Mouse (Mus musculus) CH12.LX (cell line): ENCODE measurements around the gene Tshz2. TPM values are rescaled to one million over a fixed set of nuclear protein-coding genes. Genes with fewer than 3 reads are reported as not detected.

Experiments used
- DNase-seq: peaks from one replicate; pipeline ENCODE4 v3.0.0-alpha.2; 2013; ENCODE audit errors: extremely low read depth
- H3K27ac ChIP-seq: 2 replicates; pipeline ENCODE4 v1.5.1; 2012; ENCODE audit warnings: low read depth, mild to moderate bottlenecking, control low read depth, moderate library complexity; ENCODE audit not compliant: insufficient read depth
- H3K27me3 ChIP-seq: replicated peaks from 2 replicates; pipeline ENCODE3; 2012; ENCODE audit warnings: inconsistent platforms
- H3K36me3 ChIP-seq, 2 experiments: replicated peaks in 1 of 2; 2 replicates each; pipeline versions ENCODE3 to v1.6.1; 2012; ENCODE audit warnings: inconsistent platforms in 1 of 2, low read length in 1 of 2, mild to moderate bottlenecking in 1 of 2, mixed read lengths in 1 of 2, moderate library complexity in 1 of 2; ENCODE audit not compliant: control insufficient read depth in 1 of 2, insufficient read depth in 1 of 2
- H3K4me1 ChIP-seq, 2 experiments: 2 replicates each; pipeline ENCODE4 v1.6.1; 2012; ENCODE audit warnings: inconsistent platforms in 1 of 2, moderate library complexity in 1 of 2; ENCODE audit not compliant: insufficient read depth in 2 of 2, control insufficient read depth in 1 of 2
- H3K4me2 ChIP-seq: 2 replicates; pipeline ENCODE4 v1.6.1; 2012; ENCODE audit warnings: low read depth, mild to moderate bottlenecking, control low read depth; ENCODE audit not compliant: poor library complexity, insufficient read depth, severe bottlenecking
- H3K4me3 ChIP-seq, 3 experiments: fragments of 150-350 bp in 1 of 3; sonication (generic) in 1 of 3; replicated peaks in 1 of 3; 2 replicates each; pipeline versions ENCODE3 to v1.5.1; 2011 to 2012; ENCODE audit warnings: low read depth in 2 of 3, low read length in 2 of 3, mild to moderate bottlenecking in 2 of 3, moderate library complexity in 2 of 3, control low read depth in 1 of 3, improper control_type of control experiment in 1 of 3, inconsistent platforms in 1 of 3, mixed read lengths in 1 of 3; ENCODE audit not compliant: poor library complexity in 1 of 3
- H3K79me2 ChIP-seq: replicated peaks from 2 replicates; pipeline ENCODE4 v1.6.1; 2012; ENCODE audit warnings: mild to moderate bottlenecking, moderate library complexity; ENCODE audit not compliant: control insufficient read depth, poor library complexity, insufficient read depth, severe bottlenecking; ENCODE audit errors: extremely low read depth
- H3K9ac ChIP-seq: 2 replicates; pipeline ENCODE4 v1.6.1; 2012; ENCODE audit warnings: low read depth, mild to moderate bottlenecking, control low read depth, moderate library complexity; ENCODE audit not compliant: insufficient read depth
- H3K9me3 ChIP-seq: replicated peaks from 2 replicates; pipeline ENCODE3; 2012; ENCODE audit warnings: low read length, inconsistent platforms, mixed read lengths
- BHLHE40 ChIP-seq: IDR thresholded peaks from 2 replicates; pipeline ENCODE4 v1.6.1; 2011; ENCODE audit warnings: mild to moderate bottlenecking, low read depth, low read length, improper control_type of control experiment
- CHD1 ChIP-seq: IDR thresholded peaks from 2 replicates; pipeline ENCODE4 v1.6.1; 2012; ENCODE audit warnings: low read depth, low read length, improper control_type of control experiment, inconsistent platforms
- E2F4 ChIP-seq: IDR thresholded peaks from 2 replicates; pipeline ENCODE4 v1.6.1; 2011; ENCODE audit warnings: low read depth, low read length, improper control_type of control experiment; ENCODE audit not compliant: insufficient replicate concordance
- ELF1 ChIP-seq: IDR thresholded peaks from 2 replicates; pipeline ENCODE4 v1.6.1; 2014; ENCODE audit warnings: low read depth, mild to moderate bottlenecking, inconsistent platforms, low read length, improper control_type of control experiment
- EP300 ChIP-seq: IDR thresholded peaks from 2 replicates; pipeline ENCODE4 v1.6.1; 2011; ENCODE audit warnings: low read length, improper control_type of control experiment
- GABPA ChIP-seq: IDR thresholded peaks from 2 replicates; pipeline ENCODE4 v1.6.1; 2012; ENCODE audit warnings: low read depth, low read length, improper control_type of control experiment, inconsistent platforms; ENCODE audit not compliant: insufficient replicate concordance
- HCFC1 ChIP-seq: IDR thresholded peaks from 2 replicates; pipeline ENCODE4 v1.6.1; 2012; ENCODE audit warnings: low read depth, mild to moderate bottlenecking, inconsistent platforms, low read length, improper control_type of control experiment
- IRF4 ChIP-seq: IDR thresholded peaks from 2 replicates; pipeline ENCODE4 v1.6.1; 2014; ENCODE audit warnings: low read depth, mild to moderate bottlenecking, inconsistent platforms, low read length, improper control_type of control experiment
- JUND ChIP-seq: conservative IDR thresholded peaks from 2 replicates; pipeline ENCODE4 v1.6.1; 2011; ENCODE audit warnings: low read depth, low read length, improper control_type of control experiment
- KAT2A ChIP-seq: IDR thresholded peaks from 2 replicates; pipeline ENCODE4 v1.6.1; 2012; ENCODE audit warnings: low read length, improper control_type of control experiment, inconsistent platforms; ENCODE audit not compliant: insufficient replicate concordance
- MAZ ChIP-seq: IDR thresholded peaks from 2 replicates; pipeline ENCODE4 v1.6.1; 2012; ENCODE audit warnings: low read depth, mild to moderate bottlenecking, inconsistent platforms, low read length, improper control_type of control experiment, moderate library complexity
- MYC ChIP-seq: IDR thresholded peaks from 2 replicates; pipeline ENCODE4 v1.6.1; 2011; ENCODE audit warnings: low read depth, mild to moderate bottlenecking, improper control_type of control experiment, low read length
- NELFE ChIP-seq: IDR thresholded peaks from 2 replicates; pipeline ENCODE4 v1.6.1; 2011; ENCODE audit warnings: low read depth, low read length, improper control_type of control experiment
- NRF1 ChIP-seq: IDR thresholded peaks from 2 replicates; pipeline ENCODE4 v1.6.1; 2014; ENCODE audit warnings: low read depth, mild to moderate bottlenecking, inconsistent platforms, low read length, improper control_type of control experiment, moderate library complexity
- PAX5 ChIP-seq: IDR thresholded peaks from 2 replicates; pipeline ENCODE4 v1.6.1; 2012; ENCODE audit warnings: low read length, inconsistent platforms, mixed read lengths
- RAD21 ChIP-seq: IDR thresholded peaks from 2 replicates; pipeline ENCODE4 v1.6.1; 2011; ENCODE audit warnings: low read depth, mild to moderate bottlenecking, low read length, improper control_type of control experiment, moderate library complexity
- RCOR1 ChIP-seq: conservative IDR thresholded peaks from 2 replicates; pipeline ENCODE4 v1.6.1; 2012; ENCODE audit warnings: low read depth, mild to moderate bottlenecking, inconsistent platforms, low read length, improper control_type of control experiment
- USF2 ChIP-seq: conservative IDR thresholded peaks from 2 replicates; pipeline ENCODE4 v1.6.1; 2011; ENCODE audit warnings: low read depth, low read length, improper control_type of control experiment
- ZNF384 ChIP-seq: IDR thresholded peaks from 2 replicates; pipeline ENCODE4 v1.6.1; 2012; ENCODE audit warnings: low read depth, low read length, improper control_type of control experiment, inconsistent platforms
- dilution Hi-C: fragments of 300-500 bp; cut with MboI; formaldehyde crosslinking; loops from 2 replicates; pipeline ENCODE4 v1.14.3; 2020; ENCODE audit warnings: low sequenced_read_pairs; ENCODE audit not compliant: extremely low pct_unique_long_range_greater_than_20kb, extremely low pct_ligation_motif_present
- in situ Hi-C: fragments of 300-500 bp; cut with MboI; formaldehyde crosslinking; loops from 3 replicates; pipeline ENCODE4 v1.14.3; 2019; ENCODE audit warnings: low sequenced_read_pairs, low pct_ligation_motif_present, low pct_unique_long_range_greater_than_20kb, mixed read lengths
- polyA plus RNA-seq: library from polyadenylated mRNA; unstranded; fragments of >175 nt; gene quantifications from 2 replicates; pipeline ENCODE4 v1.2.1, GENCODE M21; 2012; ENCODE audit warnings: low read depth; ENCODE audit not compliant: insufficient read length
- total RNA-seq, 2 experiments: library from RNA; depleted of rRNA; stranded (reverse); fragments of 300-350 nt in 1 of 2; fragments of >200 nt in 1 of 2; gene quantifications; 2 replicates each; pipeline ENCODE4 v1.2.3; 2012 to 2014

The Tshz2 gene
- total and polyA plus RNA-seq, 3 experiments: not detected

GRCm38 (mm10) chr2:169621201-169621710 is 11.6 kb upstream of the Tshz2 start:
- TF ChIP-seq MYC (no peak), RCOR1 (no peak), USF2 (no peak), JUND (no peak), CHD1 (no peak)
- dilution Hi-C loops (no loop called here), in situ Hi-C loops (no loop called here)
- Histone ChIP-seq H3K4me1 (no peaks in the 10 kb centered on the region), H3K36me3 (no peaks in the 10 kb centered on the region), H3K79me2 (no peaks in the 10 kb centered on the region), H3K4me2 (no peak overlapping the region), H3K4me3 (no peak overlapping the region), H3K9ac (no peak overlapping the region), H3K27ac (no peak overlapping the region), H3K27me3 (no peaks in the 10 kb centered on the region), H3K9me3 (peaks cover 85% of the 10 kb centered on the region)
- DNase-seq: no peak

GRCm38 (mm10) chr2:169630070-169630469 is 2.7 kb upstream of the Tshz2 start:
- Histone ChIP-seq H3K4me1 (no peaks in the 10 kb centered on the region), H3K9me3 (peaks cover 91% of the 10 kb centered on the region), H3K27ac (no peak overlapping the region), H3K9ac (no peak overlapping the region), H3K79me2 (no peaks in the 10 kb centered on the region), H3K27me3 (no peaks in the 10 kb centered on the region), H3K36me3 (no peaks in the 10 kb centered on the region), H3K4me3 (no peak overlapping the region), H3K4me2 (no peak overlapping the region)
- TF ChIP-seq MAZ: no peak
- TF ChIP-seq NELFE: no peak
- TF ChIP-seq NRF1: no peak
- TF ChIP-seq RAD21: no peak
- no peak for TF ChIP-seq EP300
- no peak for TF ChIP-seq KAT2A
- no peak for TF ChIP-seq E2F4
- TF ChIP-seq ZNF384: no peak
- TF ChIP-seq ELF1: no peak
- TF ChIP-seq GABPA: no peak
- no peak for TF ChIP-seq PAX5
- no peak for TF ChIP-seq BHLHE40
- TF ChIP-seq IRF4: no peak
- no peak for TF ChIP-seq HCFC1
- in situ Hi-C loops: no loop called here
- no peak for DNase-seq
- dilution Hi-C loops: no loop called here
